Comparison of ENCODE assay signal across 8 mouse cellular contexts in genomic region chr14:40949047-40949446, GRCm38 (mm10). TPM values are rescaled to one million over a fixed set of nuclear protein-coding genes. Genes with fewer than 3 reads are reported as not detected.
DNase-seq lines count a peak whose midpoint lies in the region; ATAC-seq lines count a peak whose summit lies in the region.
"Had no signal": no experiment of that assay in that cellular context is flagged by ENCODE, and none has a peak within 500 bp of the region (broad histone marks: within the 10 kb centered on the region; RNA-seq: fewer than 3 reads in every experiment).

No protein-coding gene starts in this region.

- no peak overlapping the region for H3K4me3 ChIP-seq in liver, embryonic 11.5 days (ENCODE audit: low read depth, low read length)
- H3K4me3 ChIP-seq in brown adipose tissue, adult 24 weeks (ENCODE audit: insufficient read depth, low read depth, low read length), result no peak overlapping the region
- no peak overlapping the region for H3K4me3 ChIP-seq in macrophage (ENCODE audit: inconsistent target)

- peak overlapping the region; percentile 86; the same call in 1 of the 2 replicates for H3K27ac ChIP-seq in liver, embryonic 11.5 days (ENCODE audit: low read depth, low read length)
- H3K27ac ChIP-seq in brown adipose tissue, adult 24 weeks (replicated peaks; ENCODE audit: low read depth, low read length), result 0 out of 2 replicates have a peak overlapping the region, but pooled peaks have one; percentile 34
- H3K27ac ChIP-seq in macrophage, result peak overlapping the region; percentile 71

- DNase-seq in liver, embryonic 11.5 days (ENCODE audit: low spot score), result no peak
- no peak for DNase-seq in liver
- peak; percentile 78 for DNase-seq in fat pad, adult 2 months (ENCODE audit: extremely low read depth, low read depth, low spot score)
- DNase-seq in layer of hippocampus, adult 9-10 months (ENCODE audit: low spot score), result no peak
- DNase-seq: spleen, adult 18-20 months had no signal

- H3K4me2 ChIP-seq in liver, embryonic 11.5 days, result no peak overlapping the region

- 63% methylated on average over 3 of the region's 3 CpGs for WGBS in liver, embryonic 11.5 days
- WGBS in macrophage (ENCODE audit: missing documents), result 72% methylated on average over 3 of the region's 3 CpGs

- H3K4me1 ChIP-seq in liver, embryonic 11.5 days (replicated peaks; ENCODE audit: control insufficient read depth, insufficient read depth, low read length), result peaks cover 67% of the 10 kb centered on the region
- peaks cover 51% of the 10 kb centered on the region for H3K4me1 ChIP-seq in brown adipose tissue, adult 24 weeks (ENCODE audit: control insufficient read depth, insufficient read depth, insufficient read length, low read length)

- peaks cover 100% of the 10 kb centered on the region for H3K79me2 ChIP-seq in macrophage (ENCODE audit: inconsistent target)

- no peak for ATAC-seq in liver, embryonic 11.5 days (replicated peaks; ENCODE audit: low FRiP score)
- ATAC-seq in granulocyte monocyte progenitor cell, adult 5-6 weeks (replicated peaks; ENCODE audit: poor library complexity, severe bottlenecking), result no peak

- H3K27me3 ChIP-seq in liver, embryonic 11.5 days (replicated peaks; ENCODE audit: control insufficient read depth, insufficient read depth, low read length), result no peaks in the 10 kb centered on the region

- 0 out of 2 replicates have a peak, but pooled peaks cover 2% of the 10 kb centered on the region for H3K36me3 ChIP-seq in liver, embryonic 11.5 days (ENCODE audit: control insufficient read depth, insufficient read depth, low read length)
- H3K36me3 ChIP-seq in macrophage (ENCODE audit: inconsistent target), result no peaks in the 10 kb centered on the region

- 0 out of 2 replicates have a peak overlapping the region, but pooled peaks have one; percentile 9 for H3K9ac ChIP-seq in liver, embryonic 11.5 days (ENCODE audit: low read depth, low read length)

- H3K9me3 ChIP-seq in liver, embryonic 11.5 days (ENCODE audit: control insufficient read depth, low read length), result no peaks in the 10 kb centered on the region

RNA-seq across cellular contexts. Expression of gene Tspan14, which starts 17.6 kb away (rescaled TPM):
- 65.3 and 68.1 TPM in 2 replicates for polyA plus RNA-seq in liver, embryonic 11.5 days (2014; fragmentation: Nextera tagmentation; extraction: Ambion mirVana)
- polyA plus RNA-seq in brown adipose tissue, adult 24 weeks (2012; ENCODE audit: insufficient read depth, insufficient read length, missing spikeins), result 27.1 and 43.2 TPM in 2 replicates
- total RNA-seq in macrophage (2018; cell fraction: chromatin; rRNA removed), result 10 to 100 TPM; 13.5 to 89.6 (median 60.6) TPM
- total RNA-seq in macrophage (2018; cell fraction: cytosol; rRNA removed), result 10 to 100 TPM; 26.7 to 98.5 (median 51.9) TPM
- 100 to 1,000 TPM in 4 of 26 experiments, 10 to 100 TPM in 22; 29.7 to 119 (median 77.9) TPM for total RNA-seq in macrophage (2018; cell fraction: nucleus; rRNA removed)
- polyA plus RNA-seq in macrophage (2018), result 51.5 to 93.5 TPM (median 73.8 TPM) in 3 replicates
- 44.0 and 48.2 TPM in 2 replicates for total RNA-seq in granulocyte monocyte progenitor cell, adult 5-6 weeks (2014; fragmentation: Nextera tagmentation)
- 37.8 and 40.1 TPM in 2 replicates for total RNA-seq in granulocyte monocyte progenitor cell, adult 5-6 weeks (2017)

RNA-seq across cellular contexts. Expression of gene Sh2d4b, which starts 56.0 kb away (rescaled TPM):
- polyA plus RNA-seq in liver, embryonic 11.5 days (2014; fragmentation: Nextera tagmentation; extraction: Ambion mirVana), result 0.43 and 0.86 TPM in 2 replicates
- polyA plus RNA-seq in brown adipose tissue, adult 24 weeks (2012; ENCODE audit: insufficient read depth, insufficient read length, missing spikeins), result not detected in 2 replicates
- total RNA-seq in macrophage (2018; cell fraction: chromatin; rRNA removed), result 10 to 100 TPM in 3 of 26 experiments, 1 to 10 TPM in 22, not detected in 1; 1.6 to 15.1 (median 4.5) TPM
- under 1 TPM in 25 of 26 experiments, not detected in 1; 0.15 to 0.71 (median 0.33) TPM for total RNA-seq in macrophage (2018; cell fraction: cytosol; rRNA removed)
- total RNA-seq in macrophage (2018; cell fraction: nucleus; rRNA removed), result 1 to 10 TPM in 21 of 26 experiments, under 1 TPM in 5; 0.36 to 6.4 (median 2.0) TPM
- polyA plus RNA-seq in macrophage (2018), result 0.16 to 0.45 TPM (median 0.20 TPM) in 3 replicates
- total RNA-seq in granulocyte monocyte progenitor cell, adult 5-6 weeks (2014; fragmentation: Nextera tagmentation), result not detected in 2 replicates
- not detected in 2 replicates for total RNA-seq in granulocyte monocyte progenitor cell, adult 5-6 weeks (2017)

Comparison
In these comparisons a context has a peak if more than half of its experiments do, and no peak if none do; other contexts are left out.
1. H3K27ac ChIP-seq: peak in every context shown above with its lines; median percentile 86 in liver, embryonic 11.5 days; 71 in macrophage; 34 in brown adipose tissue, adult 24 weeks.